Mouse (Mus musculus): ENCODE measurements at regions not wholly inside any gene's neighbourhood (a gene's known extent, or its start where the extent isn't known, plus 50 kb on each side); places are given as distances from the start of the nearest gene placed in this dataset.
A peak's percentile ranks its signal among the peaks of the same experiment; 100 is the strongest.

DNA sequence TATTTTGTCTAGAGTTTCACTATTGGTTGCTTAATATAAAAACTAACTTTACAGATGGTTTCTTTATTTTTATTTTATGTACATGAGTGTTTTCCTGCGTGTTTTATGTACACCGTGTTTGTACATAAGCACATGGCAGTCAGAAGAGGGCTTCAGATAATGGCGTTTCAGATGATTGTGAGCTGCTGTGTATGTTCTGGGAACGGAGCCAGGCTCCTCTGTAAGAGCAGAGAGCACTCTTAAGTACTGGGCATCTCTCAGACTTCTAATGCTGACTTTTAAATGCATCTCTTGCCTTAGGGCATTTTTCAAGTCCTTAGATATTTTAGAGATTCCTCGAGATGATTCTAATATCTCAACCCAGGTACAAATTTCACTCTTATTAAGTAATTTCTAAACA lies 280.0 kb downstream of the Plpp3 start:
- intact Hi-C loops (cut with DNase I; ENCODE audit: low total_unique reads): no loop called here
- no peak for DNase-seq

DNA sequence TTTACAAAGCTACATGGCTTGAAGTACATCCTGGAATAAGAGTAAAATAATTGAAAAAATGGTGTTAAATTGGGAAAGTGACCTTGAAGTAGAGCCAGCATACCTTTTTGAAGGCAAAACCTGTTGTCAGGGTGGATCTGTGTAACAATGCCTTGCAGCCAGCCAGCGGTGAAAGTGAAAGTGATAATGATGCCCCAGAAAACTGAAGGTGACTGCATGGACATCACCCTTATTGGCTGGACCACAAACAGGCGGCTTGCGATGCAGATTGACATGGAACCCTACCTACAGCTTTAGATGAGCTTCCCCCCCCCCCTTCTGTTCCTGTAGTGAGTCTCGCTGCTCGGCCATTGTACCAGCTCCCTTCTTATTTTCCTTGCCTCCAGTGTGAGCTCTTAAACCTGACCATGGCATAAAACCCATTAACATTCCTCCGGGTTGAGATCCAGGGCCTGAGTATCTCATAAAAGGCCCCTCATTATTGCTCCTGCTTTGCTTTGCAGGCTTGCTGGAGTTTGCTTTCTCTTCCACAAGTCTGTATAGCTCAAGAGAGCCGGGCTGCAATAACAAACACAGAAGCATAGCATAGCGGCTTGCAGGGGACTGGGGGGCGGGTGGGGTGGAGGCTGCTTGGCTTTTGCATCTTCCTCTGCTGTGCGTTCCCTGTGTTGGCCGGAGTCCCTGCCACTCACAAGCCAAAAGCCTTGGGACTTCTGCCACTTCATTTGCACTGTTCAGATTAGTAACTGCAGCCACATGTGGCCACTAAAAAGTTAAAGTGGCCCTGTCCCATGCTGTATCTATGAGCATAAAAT lies 292.1 kb downstream of the Plpp3 start:
- peak; percentile 53 for DNase-seq
- intact Hi-C loops (cut with DNase I; ENCODE audit: low total_unique reads): no loop called here

DNA sequence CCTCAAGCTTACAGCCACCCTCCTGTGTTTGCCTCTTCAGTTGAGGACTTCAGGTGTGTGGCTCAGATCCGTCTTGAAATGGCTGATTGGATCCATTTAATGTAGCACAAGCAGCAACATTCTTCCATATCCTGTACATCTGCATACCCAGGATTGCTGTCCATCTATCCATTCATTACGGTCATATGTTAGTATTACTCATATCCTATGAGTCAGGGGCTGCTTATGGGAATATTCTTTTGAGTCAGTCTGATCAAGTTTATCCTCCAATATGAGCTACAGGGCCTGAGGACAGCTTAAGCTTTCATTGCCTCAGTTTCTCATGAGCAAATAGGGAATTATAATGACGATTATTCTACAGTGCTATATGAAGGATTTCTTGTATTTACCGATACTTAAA lies 293.7 kb downstream of the Plpp3 start:
- intact Hi-C loops (cut with DNase I; ENCODE audit: low total_unique reads): no loop called here

DNA sequence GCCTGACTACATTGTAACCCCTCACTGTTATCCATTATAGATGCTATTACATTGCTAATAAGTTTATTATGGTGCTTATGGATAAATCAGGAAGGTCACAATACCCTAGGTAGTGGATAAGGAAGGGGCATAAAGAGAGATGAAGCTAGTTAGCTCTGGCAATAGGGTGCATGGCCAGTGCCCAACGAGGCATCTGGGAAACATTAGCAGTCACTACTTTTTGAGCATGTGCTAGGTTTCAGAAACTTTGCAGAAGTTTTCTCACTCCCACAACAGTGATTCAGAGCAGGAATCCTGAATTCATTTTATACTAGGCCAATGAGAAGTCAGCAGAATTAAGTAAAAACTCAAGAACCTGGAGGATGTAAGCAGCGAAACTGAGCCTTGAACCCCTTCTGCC lies 294.7 kb downstream of the Plpp3 start:
- DNase-seq: no peak
- intact Hi-C loops (cut with DNase I; ENCODE audit: low total_unique reads): no loop called here

More for the DNA sequence above, 293.7 kb downstream of the Plpp3 start:
- DNase-seq: no peak

DNA sequence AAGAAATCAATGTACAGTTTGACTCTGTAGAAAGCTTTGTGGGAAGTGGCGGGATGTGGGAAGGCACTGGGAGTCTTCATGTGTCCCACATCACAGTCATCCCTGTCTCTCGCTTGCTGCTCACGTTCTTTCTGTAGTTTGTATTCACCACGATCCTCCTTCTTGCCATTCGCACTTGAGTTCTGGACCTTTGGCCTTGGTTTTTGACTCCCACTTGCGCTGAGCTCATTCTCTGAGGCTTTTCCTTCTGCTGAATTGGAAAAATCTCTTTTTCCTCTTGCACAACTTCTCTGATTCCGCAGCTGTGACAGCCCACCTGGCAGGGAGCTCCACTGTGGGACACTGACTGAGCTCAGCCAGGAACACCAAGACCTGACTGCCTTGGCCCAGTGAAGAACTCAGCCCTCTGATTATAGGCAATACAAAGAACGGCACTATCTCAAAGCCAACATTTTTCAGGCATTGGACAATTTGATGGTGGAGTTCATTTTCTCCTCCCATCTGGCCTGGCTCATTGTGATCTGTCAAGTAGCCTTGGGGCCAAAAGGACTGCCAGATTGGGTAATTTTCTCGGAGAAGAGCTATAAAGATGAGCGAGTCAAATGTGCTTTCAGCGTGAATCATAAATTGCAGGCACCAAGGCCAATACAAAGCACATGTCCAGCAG lies 299.9 kb downstream of the Plpp3 start:
- intact Hi-C loops (cut with DNase I; ENCODE audit: low total_unique reads): no loop called here
- peak; percentile 83 for DNase-seq

DNA sequence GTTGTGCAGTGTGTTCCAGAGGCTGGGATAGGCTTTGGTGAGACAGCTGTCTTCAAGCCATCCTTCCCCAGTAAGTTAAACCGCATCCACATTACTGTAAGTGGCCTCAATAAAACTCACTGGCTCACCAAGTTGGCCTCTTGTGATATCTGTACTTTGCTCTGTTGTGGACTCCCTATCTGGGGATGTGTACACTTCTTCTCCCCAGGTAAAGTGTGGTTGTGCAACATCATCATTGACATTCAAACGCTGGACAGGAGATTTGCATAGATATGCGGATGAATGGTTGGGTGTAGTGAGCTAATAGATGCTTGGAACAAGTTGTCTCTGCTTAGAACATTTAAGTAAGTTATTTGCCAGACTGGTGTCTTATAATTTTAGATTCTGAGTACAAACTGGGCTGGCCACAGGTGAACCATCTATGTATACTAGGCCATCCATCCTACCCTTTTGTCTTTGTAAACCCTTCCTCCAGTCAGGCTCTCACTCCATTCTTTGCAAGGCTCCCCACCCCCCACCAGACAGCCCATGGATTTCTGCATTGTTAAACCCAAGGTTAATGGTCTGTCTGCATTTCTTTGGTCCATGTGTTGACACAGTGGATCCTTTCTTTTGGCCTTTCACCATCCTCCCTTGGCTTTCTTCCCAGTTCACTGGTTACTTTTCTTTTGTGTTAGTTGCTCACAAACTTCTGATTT lies 303.0 kb downstream of the Plpp3 start:
- DNase-seq: no peak
- intact Hi-C loops (cut with DNase I; ENCODE audit: low total_unique reads): no loop called here

DNA sequence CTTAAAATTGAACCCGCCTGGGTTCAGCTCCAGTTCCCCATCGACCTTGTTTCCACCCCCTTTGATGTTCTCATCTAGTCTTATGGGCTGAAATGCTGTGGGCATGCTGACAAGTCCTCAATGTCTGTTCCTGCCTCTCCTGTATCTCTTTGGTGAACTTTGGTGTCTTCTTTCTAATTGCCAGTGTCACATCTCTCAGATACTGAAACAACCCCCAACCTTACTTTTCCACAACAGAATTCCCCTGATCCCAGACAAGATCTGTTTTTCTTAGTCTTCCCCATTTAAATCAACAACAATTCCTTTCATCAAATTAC lies 303.5 kb downstream of the Plpp3 start:
- intact Hi-C loops (cut with DNase I; ENCODE audit: low total_unique reads): no loop called here
- no peak for DNase-seq

DNA sequence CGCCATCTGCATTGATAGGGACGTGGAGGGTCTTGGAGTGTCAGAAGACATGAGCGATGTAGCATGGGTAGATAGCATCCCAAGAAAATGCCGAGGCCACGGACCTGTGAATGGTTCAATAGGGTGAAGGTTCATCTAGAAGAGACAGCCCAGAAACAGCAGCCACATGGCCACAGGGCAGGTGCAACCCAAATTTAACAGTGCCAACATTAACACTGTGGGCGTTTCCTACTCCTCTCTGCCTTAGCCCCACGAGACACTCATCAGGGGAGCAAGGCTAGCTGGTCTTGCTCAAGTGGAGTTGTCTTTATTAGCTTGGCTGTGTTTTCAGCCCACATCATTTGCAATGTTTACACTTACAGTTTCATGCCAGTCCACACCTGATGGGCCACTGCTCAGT lies 310.7 kb downstream of the Plpp3 start:
- DNase-seq: no peak
- intact Hi-C loops (cut with DNase I; ENCODE audit: low total_unique reads): no loop called here

DNA sequence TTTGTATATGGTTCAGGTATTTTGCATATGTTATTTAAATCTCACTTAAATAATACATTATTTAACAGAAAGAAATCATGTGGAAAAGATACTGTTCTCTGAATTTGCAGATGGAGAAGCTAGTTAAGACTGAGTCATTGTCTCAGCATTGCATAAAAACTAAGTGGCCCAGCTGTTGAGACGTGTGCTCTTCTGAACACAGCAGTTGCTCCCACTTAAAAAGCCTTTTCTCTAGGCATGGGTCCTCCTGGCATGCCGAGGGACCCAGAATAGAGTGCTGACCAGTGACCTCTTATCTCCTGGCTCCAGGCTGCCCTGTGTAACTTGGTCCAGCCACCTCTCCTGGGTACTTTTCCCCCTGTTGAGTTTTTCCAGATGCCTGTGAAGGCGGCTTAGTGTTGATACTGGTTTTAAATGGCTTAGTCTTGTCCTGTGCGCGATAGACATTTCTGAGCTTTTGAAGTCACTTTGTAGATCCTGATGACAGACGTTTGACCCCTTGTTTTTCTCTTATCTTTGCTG lies 312.2 kb downstream of the Plpp3 start:
- intact Hi-C loops (cut with DNase I; ENCODE audit: low total_unique reads): no loop called here
- DNase-seq: no peak

DNA sequence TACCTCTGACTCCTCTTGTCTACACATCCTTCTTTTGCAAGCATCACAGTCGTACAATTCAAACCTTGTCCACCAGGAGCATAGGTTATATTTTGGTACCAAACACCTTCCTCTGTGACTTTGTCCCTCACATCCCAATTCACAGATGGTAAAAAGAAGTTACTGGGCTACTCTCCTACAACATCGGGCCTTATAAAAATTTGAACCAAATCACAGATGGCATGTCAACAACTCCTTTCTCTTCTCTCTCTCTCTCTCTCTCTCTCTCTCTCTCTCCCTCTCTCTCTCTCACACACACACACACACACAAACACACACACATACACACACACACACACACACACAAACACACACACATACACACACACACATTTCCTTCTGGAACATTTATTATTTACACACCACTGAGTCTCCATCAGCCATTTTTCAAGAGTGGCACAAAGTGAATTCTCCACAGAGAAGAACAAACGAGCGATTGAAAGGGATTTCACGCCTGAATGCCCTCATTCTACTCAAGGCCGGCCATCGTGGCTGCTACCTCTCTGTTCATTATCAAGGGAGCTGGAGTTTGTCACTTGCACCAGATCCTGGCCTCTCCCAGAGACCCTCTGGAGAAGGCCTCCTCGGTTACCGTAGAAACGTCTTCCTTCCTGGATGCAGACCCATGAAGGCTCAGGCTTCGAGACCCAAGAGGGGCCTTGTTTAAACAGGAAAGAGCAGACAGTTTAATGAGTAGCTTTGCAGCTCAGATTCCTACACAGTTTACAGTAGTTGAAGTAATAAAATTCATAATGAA lies 314.7 kb upstream of the Gm12728 start:
- intact Hi-C loops (cut with DNase I; ENCODE audit: low total_unique reads): no loop called here
- DNase-seq: no peak

DNA sequence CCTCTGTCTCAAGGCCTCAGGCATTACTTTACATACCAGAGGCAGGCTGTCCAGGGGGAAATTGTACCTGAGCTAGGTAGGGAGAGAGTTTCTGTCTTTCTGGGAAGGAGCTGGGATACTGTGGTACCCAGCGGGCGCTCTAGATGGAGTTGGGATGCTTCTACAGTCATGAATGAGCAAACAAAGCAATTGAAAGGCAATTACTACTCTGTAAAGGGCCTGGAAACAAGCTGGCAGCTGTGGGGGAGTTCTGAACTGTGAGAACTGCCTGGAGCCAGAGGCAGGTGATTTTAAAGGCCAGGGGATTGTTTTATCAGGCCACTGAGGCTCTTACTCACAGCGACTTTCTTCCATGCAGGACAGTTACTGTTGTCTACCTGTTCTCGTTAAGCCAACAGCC lies 313.3 kb upstream of the Gm12728 start:
- intact Hi-C loops (cut with DNase I; ENCODE audit: low total_unique reads): no loop called here

DNA sequence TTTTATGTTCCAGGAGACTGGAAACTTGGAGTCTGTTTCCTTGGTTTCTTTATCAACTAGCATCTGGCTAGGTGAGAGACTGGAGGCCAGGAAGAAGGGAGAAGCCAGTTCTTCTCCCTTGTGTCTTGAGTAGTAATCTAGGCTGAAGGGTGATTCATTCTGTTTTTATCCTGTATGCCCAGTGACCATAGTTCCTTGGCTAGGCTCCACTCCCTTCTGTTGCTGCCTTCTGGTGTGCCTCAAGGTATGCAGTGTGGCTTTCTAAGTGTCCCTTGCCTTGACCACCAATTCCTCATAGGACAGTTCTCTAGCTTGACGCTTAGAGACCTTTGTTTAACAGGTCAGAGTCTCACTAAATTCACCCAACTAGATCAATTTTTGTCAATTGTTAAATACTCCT lies 303.3 kb upstream of the Gm12728 start:
- intact Hi-C loops (cut with DNase I; ENCODE audit: low total_unique reads): no loop called here
- no peak for DNase-seq

More for the DNA sequence above, 313.3 kb upstream of the Gm12728 start:
- no peak for DNase-seq

DNA sequence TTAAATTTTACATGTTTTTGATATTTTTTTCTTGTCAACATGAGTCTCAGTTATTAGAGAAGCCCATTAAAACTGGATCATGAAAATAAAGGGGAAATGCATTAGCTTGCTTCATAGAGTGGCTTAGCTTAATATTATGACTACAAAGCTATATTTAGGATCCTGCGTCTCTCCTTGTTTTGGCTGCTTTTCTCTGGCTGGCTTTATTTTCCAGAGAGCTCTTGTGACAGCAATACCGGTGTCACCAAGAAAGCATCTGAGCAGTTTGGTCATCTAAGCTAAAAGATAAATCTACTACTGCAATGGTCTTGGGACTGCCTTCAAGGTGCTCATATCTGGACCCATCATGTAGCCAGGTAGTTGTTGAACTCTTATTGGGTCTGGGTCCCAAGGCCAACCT lies 293.5 kb upstream of the Gm12728 start:
- intact Hi-C loops (cut with DNase I; ENCODE audit: low total_unique reads): loop anchor here (5.0 kb wide), 1 partner anchor 64 kb away; no protein-coding TSS in a partner anchor
- no peak for DNase-seq

DNA sequence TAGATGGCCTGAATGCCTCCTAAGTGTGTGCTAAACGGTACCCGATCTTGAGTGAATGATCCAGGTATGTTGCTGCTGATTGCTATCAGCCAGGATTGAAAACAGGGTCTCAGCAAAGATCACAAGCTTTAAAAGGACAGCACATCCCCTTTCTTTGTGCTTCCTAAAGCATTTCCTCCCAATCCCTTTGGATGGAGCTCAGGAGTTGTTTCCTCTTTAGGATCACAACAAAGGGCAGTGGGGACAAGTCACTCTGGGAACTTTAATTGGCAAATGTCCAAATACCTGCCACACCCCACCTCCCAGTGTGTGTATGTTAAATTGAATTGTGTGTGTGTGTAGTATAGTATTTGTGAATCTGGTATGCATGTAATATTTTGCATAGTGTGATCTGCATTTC lies 283.5 kb upstream of the Gm12728 start:
- DNase-seq: no peak
- intact Hi-C loops (cut with DNase I; ENCODE audit: low total_unique reads): no loop called here

DNA sequence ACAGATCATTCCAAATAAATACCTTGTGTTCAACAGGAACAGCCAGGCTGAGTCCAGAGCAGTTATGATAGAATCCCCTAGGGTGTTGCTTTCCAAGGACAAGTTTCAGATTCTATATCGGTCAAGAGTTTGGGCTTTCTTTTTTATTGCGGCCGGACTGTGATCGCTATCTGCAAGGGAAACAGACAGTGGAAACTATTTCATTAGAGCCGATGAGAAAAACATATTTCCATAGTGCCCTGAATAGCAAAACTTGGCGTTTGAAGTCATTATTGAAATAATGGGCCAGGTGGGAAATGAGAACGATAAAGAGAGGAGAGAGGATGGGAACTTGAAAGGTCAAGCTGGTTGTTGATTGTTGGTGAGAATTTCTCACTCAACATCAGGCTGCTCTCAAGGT lies 282.4 kb upstream of the Gm12728 start:
- intact Hi-C loops (cut with DNase I; ENCODE audit: low total_unique reads): no loop called here
- DNase-seq: no peak

DNA sequence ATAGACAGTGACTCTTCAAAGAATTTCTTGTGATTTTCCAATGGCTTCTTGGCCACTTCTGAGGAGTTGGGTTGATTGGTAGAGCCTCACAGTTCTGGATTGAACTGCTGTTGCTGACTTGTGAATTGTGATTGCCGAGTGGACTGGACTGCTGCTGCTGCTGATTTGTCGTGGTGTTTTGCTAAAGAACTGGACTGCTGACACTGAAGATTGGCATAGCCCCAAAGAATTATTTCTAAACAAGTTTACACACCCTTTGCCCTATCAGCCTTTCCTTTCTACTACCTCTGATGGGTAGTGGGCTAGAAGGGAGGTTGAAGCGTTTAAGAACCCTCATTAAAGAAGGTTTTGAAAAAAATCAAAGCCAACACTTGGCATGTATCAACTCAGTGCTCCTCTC lies 280.6 kb upstream of the Gm12728 start:
- intact Hi-C loops (cut with DNase I; ENCODE audit: low total_unique reads): no loop called here
- no peak for DNase-seq

DNA sequence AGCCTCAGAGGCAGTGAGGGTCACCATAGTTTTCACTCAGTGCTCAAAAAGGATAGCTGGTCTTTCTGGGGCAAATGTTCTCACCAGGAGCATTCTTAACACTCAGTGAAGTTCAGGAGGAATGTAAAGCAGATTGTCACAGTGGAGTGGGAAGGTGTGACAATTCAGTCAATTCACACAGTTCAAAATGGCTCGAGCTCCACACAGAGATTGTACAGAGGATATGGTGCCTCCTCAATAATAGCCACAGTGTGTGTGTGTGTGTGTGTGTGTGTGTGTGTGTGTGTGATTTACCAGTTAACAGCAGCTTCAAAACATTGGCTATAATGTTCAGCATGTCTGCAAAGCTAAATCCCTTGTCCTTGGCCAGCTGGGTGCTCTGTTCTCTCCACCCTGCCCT lies 279.3 kb upstream of the Gm12728 start:
- DNase-seq: no peak
- intact Hi-C loops (cut with DNase I; ENCODE audit: low total_unique reads): no loop called here

DNA sequence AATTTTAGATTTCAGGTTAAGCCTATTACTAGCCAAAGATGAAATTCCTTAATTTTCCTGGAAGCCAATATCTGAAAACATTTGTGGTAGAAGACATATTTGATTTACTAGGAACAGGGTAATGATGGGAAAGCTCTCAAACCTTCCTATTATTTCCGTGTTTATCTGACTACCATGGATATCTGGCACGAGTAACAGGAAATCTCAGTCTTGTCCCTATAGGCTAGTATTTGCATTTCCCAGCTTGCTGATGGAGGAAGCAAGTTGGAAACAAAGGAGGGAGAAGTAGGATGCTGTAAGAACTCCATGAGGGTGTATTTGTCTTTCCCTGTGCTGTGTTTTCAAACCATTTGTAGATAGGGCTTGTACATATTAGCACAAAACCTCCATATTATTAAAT lies 264.5 kb upstream of the Gm12728 start:
- no peak for DNase-seq
- intact Hi-C loops (cut with DNase I; ENCODE audit: low total_unique reads): no loop called here

DNA sequence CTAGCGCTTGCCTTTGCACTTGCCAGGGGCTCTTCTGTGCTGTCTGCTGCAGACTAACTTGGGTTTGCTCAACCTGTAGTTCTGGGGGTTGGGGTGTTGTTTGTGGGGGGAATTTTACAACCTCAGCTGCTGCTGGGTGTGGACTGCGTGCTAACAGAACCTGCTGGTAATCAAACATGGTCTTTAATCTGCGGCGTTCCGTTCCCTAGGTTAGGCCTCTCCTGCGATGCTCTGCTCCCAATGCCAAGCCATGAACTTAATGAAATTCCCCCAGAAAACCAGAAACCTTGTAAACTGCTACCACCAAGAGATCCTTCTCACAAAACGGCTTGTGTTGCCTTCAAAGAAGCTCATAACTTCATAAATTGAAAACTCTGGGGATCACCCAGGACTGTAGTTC lies 262.9 kb upstream of the Gm12728 start:
- no peak for DNase-seq
- intact Hi-C loops (cut with DNase I; ENCODE audit: low total_unique reads): no loop called here

DNA sequence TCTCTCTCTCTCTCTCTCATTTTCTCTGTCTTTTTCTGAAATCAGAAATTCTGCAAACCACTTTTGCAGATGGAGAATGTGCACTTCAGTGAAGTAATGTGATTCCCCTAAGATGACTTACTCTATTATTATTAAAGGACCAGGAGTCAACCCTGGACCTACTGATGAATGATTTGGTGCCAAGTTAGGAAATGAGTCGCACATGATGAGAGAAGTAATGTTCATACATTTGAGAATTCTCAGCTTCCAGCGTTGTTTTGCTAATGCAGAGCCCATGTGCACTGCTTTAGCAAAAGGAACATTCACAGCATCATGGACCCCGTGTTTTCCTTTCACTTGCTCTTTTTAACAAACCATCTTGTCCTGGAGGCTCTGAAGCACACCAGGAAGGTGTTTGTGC lies 262.4 kb upstream of the Gm12728 start:
- intact Hi-C loops (cut with DNase I; ENCODE audit: low total_unique reads): no loop called here
- DNase-seq: no peak
